ENCODE assay signal across 23 mouse cellular contexts in the genomic region with DNA sequence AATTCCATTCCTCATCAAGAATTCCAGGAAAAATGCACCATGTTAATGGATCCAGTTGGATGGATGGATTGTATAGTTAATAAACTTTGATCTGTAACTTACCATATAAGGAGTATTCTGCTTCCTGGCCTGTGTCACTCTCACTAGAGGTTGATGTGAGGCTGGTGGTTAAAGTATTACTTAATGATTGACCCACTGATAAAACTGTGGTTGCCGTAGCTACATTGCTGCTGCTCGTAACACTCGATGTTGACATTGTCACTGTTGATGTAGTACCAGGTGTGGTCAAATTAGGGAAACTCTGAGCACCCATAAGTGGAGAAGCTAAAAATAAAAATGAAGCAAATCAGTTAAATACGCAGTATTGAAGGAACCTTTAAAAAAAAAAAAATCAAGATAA.
DNase-seq lines count a peak whose midpoint lies in the region; ATAC-seq and TF ChIP-seq lines count a peak whose summit lies in the region.
"Had no signal": no experiment of that assay in that cellular context is flagged by ENCODE, and none has a peak within 500 bp of the region (broad histone marks: within the 10 kb centered on the region; RNA-seq: fewer than 3 reads in every experiment).

No protein-coding gene starts in this region.

- TF ChIP-seq EP300 in heart, adult 2 months (IDR thresholded peaks at IDR 0.05; ENCODE audit: insufficient read depth, low read depth, low read length), result no peak

- no peak overlapping the region for H3K4me2 ChIP-seq in intestine, postnatal 0 days (replicated peaks; ENCODE audit: low read depth)
- H3K4me2 ChIP-seq in heart, embryonic 12.5 days, result no peak overlapping the region
- H3K4me2 ChIP-seq: hindbrain, embryonic 14.5 days; midbrain, embryonic 15.5 days; neural tube, embryonic 12.5 days had no signal

- H3K36me3 ChIP-seq in intestine, postnatal 0 days (ENCODE audit: control insufficient read depth, insufficient read depth), result peaks cover 57% of the 10 kb centered on the region
- peaks cover 56% of the 10 kb centered on the region for H3K36me3 ChIP-seq in heart, embryonic 12.5 days
- H3K36me3 ChIP-seq in heart, adult 2 months (ENCODE audit: control insufficient read depth, insufficient read depth, low read length), result peaks cover 4% of the 10 kb centered on the region
- H3K36me3 ChIP-seq in embryonic facial prominence, embryonic 10.5 days (replicated peaks), result peaks cover 89% of the 10 kb centered on the region
- peaks cover 11% of the 10 kb centered on the region for H3K36me3 ChIP-seq in kidney, adult 2 months (ENCODE audit: control insufficient read depth, insufficient read depth, low read length)

- 52% methylated on average over 4 of the region's 4 CpGs for WGBS in intestine, postnatal 0 days
- WGBS in heart, embryonic 12.5 days, result 86% methylated on average over 4 of the region's 4 CpGs
- 88% methylated on average over 4 of the region's 4 CpGs for WGBS in heart, adult 2 months
- 94% methylated on average over 4 of the region's 4 CpGs for WGBS in embryonic facial prominence, embryonic 10.5 days
- 62% methylated on average over 4 of the region's 4 CpGs for whole genome bisulfite sequencing in kidney, adult 2 months

- TF ChIP-seq CTCF in intestine, postnatal 0 days (IDR thresholded peaks at IDR 0.05; ENCODE audit: low read depth), result no peak
- TF ChIP-seq CTCF in heart, adult 2 months (IDR thresholded peaks at IDR 0.05), result no peak
- no peak for TF ChIP-seq CTCF in kidney, adult 2 months (conservative IDR thresholded peaks at IDR 0.05; ENCODE audit: insufficient read depth, insufficient read length, low read depth, low read length)

- no peak overlapping the region for H3K9ac ChIP-seq in intestine, postnatal 0 days (ENCODE audit: low read depth, low read length)
- no peak overlapping the region for H3K9ac ChIP-seq in heart, embryonic 12.5 days
- H3K9ac ChIP-seq in heart, adult 2 months (ENCODE audit: low read depth, low read length), result no peak overlapping the region
- H3K9ac ChIP-seq: forebrain, postnatal 0 days; hindbrain, embryonic 14.5 days; midbrain, embryonic 15.5 days; neural tube, embryonic 12.5 days had no signal

- H3K9me3 ChIP-seq in intestine, postnatal 0 days (ENCODE audit: control insufficient read depth), result no peaks in the 10 kb centered on the region
- no peaks in the 10 kb centered on the region for H3K9me3 ChIP-seq in heart, embryonic 12.5 days (replicated peaks)
- H3K9me3 ChIP-seq in embryonic facial prominence, embryonic 10.5 days, result no peaks in the 10 kb centered on the region
- H3K9me3 ChIP-seq: forebrain, embryonic 10.5 days; midbrain, embryonic 15.5 days; neural tube, embryonic 12.5 days had no signal

- no peaks in the 10 kb centered on the region; the same call in 1 of the 2 replicates for H3K79me2 ChIP-seq in heart, adult 2 months (replicated peaks; ENCODE audit: control insufficient read depth, insufficient read depth, low read length)

- H3K27me3 ChIP-seq in intestine, postnatal 0 days (replicated peaks; ENCODE audit: control insufficient read depth, insufficient read depth, low read length), result no peaks in the 10 kb centered on the region
- no peaks in the 10 kb centered on the region for H3K27me3 ChIP-seq in heart, embryonic 12.5 days (replicated peaks)
- no peaks in the 10 kb centered on the region for H3K27me3 ChIP-seq in heart, adult 2 months (ENCODE audit: control insufficient read depth, insufficient read depth, low read length)
- no peaks in the 10 kb centered on the region for H3K27me3 ChIP-seq in embryonic facial prominence, embryonic 10.5 days (replicated peaks; ENCODE audit: low read depth, poor library complexity, severe bottlenecking)
- no peaks in the 10 kb centered on the region for H3K27me3 ChIP-seq in kidney, adult 2 months (replicated peaks; ENCODE audit: control insufficient read depth, insufficient read depth, low read length)
- H3K27me3 ChIP-seq: midbrain, embryonic 15.5 days; neural tube, embryonic 12.5 days had no signal

- peak; percentile 22 for DNase-seq in CD4-positive, CD25-positive, alpha-beta regulatory T cell, adult 2 months (ENCODE audit: low read depth, low spot score)
- no peak for DNase-seq in heart, adult 2 months
- no peak for DNase-seq in embryonic facial prominence, embryonic 10.5 days (ENCODE audit: low spot score)
- DNase-seq in kidney, adult 2 months, result no peak
- DNase-seq: adrenal gland, postnatal 25 days; cerebellum, adult 8-10 months; forebrain, postnatal 0 days; gastrocnemius, postnatal 25 days; heart, postnatal 4 days; kidney, adult 11 months; lung, adult 2 months; lung, postnatal 36 days; right cerebral cortex, postnatal 4 days; thymus, adult 2 months had no signal

- ATAC-seq in common myeloid progenitor, adult 5-6 weeks (replicated peaks; ENCODE audit: low read depth, poor library complexity, severe bottlenecking), result peak; percentile 52; the same call in 1 of the 2 replicates
- peak; percentile 79 for ATAC-seq in intestine, postnatal 0 days
- ATAC-seq in megakaryocyte, adult 5-6 weeks (ENCODE audit: poor library complexity, severe bottlenecking), result peak; percentile 89
- ATAC-seq in heart, embryonic 12.5 days (ENCODE audit: insufficient number of reproducible peaks, low FRiP score), result no peak
- ATAC-seq: forebrain, postnatal 0 days; midbrain, embryonic 15.5 days had no signal

- H3K4me1 ChIP-seq in intestine, postnatal 0 days (replicated peaks; ENCODE audit: control insufficient read depth, insufficient read depth, low read length), result no peaks in the 10 kb centered on the region
- H3K4me1 ChIP-seq in heart, embryonic 12.5 days (replicated peaks), result peaks cover 6% of the 10 kb centered on the region
- no peaks in the 10 kb centered on the region for H3K4me1 ChIP-seq in heart, adult 2 months (ENCODE audit: control insufficient read depth, insufficient read depth, low read length)
- H3K4me1 ChIP-seq in embryonic facial prominence, embryonic 10.5 days, result no peaks in the 10 kb centered on the region
- no peaks in the 10 kb centered on the region for H3K4me1 ChIP-seq in kidney, adult 2 months (ENCODE audit: control insufficient read depth, insufficient read depth, low read length)
- H3K4me1 ChIP-seq: forebrain, embryonic 10.5 days; midbrain, embryonic 15.5 days; neural tube, embryonic 12.5 days had no signal

- no peak for TF ChIP-seq POLR2A in heart, adult 2 months (IDR thresholded peaks at IDR 0.05; ENCODE audit: insufficient read depth, low read depth, low read length)
- no peak for TF ChIP-seq POLR2A in kidney, adult 2 months (IDR thresholded peaks at IDR 0.05; ENCODE audit: low read depth, low read length)

- no peak overlapping the region for H3K4me3 ChIP-seq in intestine, postnatal 0 days (ENCODE audit: low read depth, low read length)
- H3K4me3 ChIP-seq in heart, embryonic 12.5 days, result no peak overlapping the region
- H3K4me3 ChIP-seq in heart, adult 2 months, result no peak overlapping the region
- H3K4me3 ChIP-seq in embryonic facial prominence, embryonic 10.5 days, result no peak overlapping the region
- H3K4me3 ChIP-seq in kidney, adult 2 months (ENCODE audit: insufficient read depth, low read depth, low read length), result no peak overlapping the region
- H3K4me3 ChIP-seq: forebrain, embryonic 10.5 days; midbrain, embryonic 15.5 days; neural tube, embryonic 12.5 days had no signal

- no peak overlapping the region for H3K27ac ChIP-seq in intestine, postnatal 0 days (ENCODE audit: low read depth, low read length)
- H3K27ac ChIP-seq in heart, embryonic 12.5 days (ENCODE audit: poor library complexity, severe bottlenecking), result no peak overlapping the region
- H3K27ac ChIP-seq in heart, adult 2 months, result no peak overlapping the region
- no peak overlapping the region for H3K27ac ChIP-seq in embryonic facial prominence, embryonic 10.5 days (replicated peaks)
- no peak overlapping the region for H3K27ac ChIP-seq in kidney, adult 2 months (ENCODE audit: insufficient read depth, low read depth, low read length)
- H3K27ac ChIP-seq: forebrain, embryonic 10.5 days; hindbrain, embryonic 14.5 days; kidney, postnatal 0 days; midbrain, embryonic 15.5 days; neural tube, embryonic 12.5 days had no signal

- intact Hi-C loops in heart, adult 2 months (cut with DNase I), result no loop called here
